Mouse (Mus musculus) embryonic fibroblast, embryonic 13.5 days (primary cell): ENCODE results near the gene Atp8b2. TPM values are rescaled to one million over a fixed set of nuclear protein-coding genes. Genes with fewer than 3 reads are reported as not detected.

ENCODE experiments used
- H3K27ac ChIP-seq: 2 replicates; pipeline ENCODE4 v1.5.1; 2012; ENCODE audit warnings: low read length, control low read depth, inconsistent platforms; ENCODE audit not compliant: insufficient read depth
- H3K4me1 ChIP-seq: 2 replicates; pipeline ENCODE4 v1.6.1; 2011; ENCODE audit warnings: low read length; ENCODE audit not compliant: control insufficient read depth, insufficient read depth
- H3K4me3 ChIP-seq: 2 replicates; pipeline ENCODE4 v1.5.1; 2011; ENCODE audit warnings: mild to moderate bottlenecking, control low read depth, low read length; ENCODE audit not compliant: insufficient read depth
- CTCF ChIP-seq: IDR thresholded peaks from 2 replicates; pipeline ENCODE4 v1.5.1; 2011; ENCODE audit warnings: mild to moderate bottlenecking, control low read depth, low read length, moderate library complexity, borderline replicate concordance; ENCODE audit not compliant: insufficient read depth
- POLR2A ChIP-seq: IDR thresholded peaks from 2 replicates; pipeline ENCODE4 v1.6.1; 2011; ENCODE audit warnings: low read depth, mild to moderate bottlenecking, control low read depth, low read length, moderate library complexity
- polyA plus RNA-seq: library from polyadenylated mRNA; stranded (reverse); fragments of >200 nt; gene quantifications from 2 replicates; pipeline ENCODE4 v1.2.4, GENCODE M21; 2011; ENCODE audit warnings: low read depth; ENCODE audit not compliant: missing spikeins, insufficient read length

Atp8b2 gene
- 109 and 120 TPM in 2 replicates for polyA plus RNA-seq

DNA sequence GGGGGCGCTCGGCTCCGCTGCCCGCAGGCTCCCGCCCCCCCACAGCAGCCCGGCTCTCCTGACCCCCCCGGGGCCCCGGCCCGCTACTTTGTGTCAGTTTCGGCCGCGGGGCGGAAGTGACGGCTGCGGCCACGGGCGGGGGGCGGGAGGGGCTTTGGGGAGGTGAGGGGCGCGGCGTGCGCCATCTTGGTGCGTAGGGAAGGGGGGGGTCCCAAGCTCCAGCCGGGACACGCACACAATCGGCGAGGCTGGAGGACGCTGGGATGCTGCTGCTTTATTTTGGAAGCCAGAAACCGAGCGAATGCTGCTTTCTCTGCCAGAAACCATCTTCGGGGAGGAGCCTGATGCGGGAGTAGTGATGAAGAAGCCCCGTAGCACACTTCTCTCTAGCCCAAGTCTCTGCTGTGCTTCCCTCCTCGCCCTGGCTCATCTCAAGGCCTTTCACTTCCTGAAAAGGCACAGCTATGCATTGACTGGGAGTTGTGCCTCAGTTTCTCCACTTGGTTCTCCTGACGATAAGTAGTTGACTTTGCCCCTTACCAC is at the start of gene Atp8b2:
Gene Atp8b2, minus strand, starts transcription at position 288 of the 543 bp plus-strand sequence.
- peak within 1 kb of the TSS; percentile 96 for H3K27ac ChIP-seq
- peak within 1 kb of the TSS; percentile 97 for H3K4me3 ChIP-seq
- peak; percentile 93 for TF ChIP-seq POLR2A
- TF ChIP-seq CTCF: no peak
- H3K4me1 ChIP-seq: peaks cover 9% of the 10 kb centered on the region; the same call in 1 of the 2 replicates

- H3K27ac ChIP-seq: no peak overlapping the region; the same call in 1 of the 2 replicates
- H3K4me1 ChIP-seq: peaks cover 7% of the 10 kb centered on the region; the same call in 1 of the 2 replicates
- TF ChIP-seq CTCF: no peak
- TF ChIP-seq POLR2A: no peak
- no peak overlapping the region for H3K4me3 ChIP-seq
Measured at GRCm38 (mm10) chr3:90010291-90010690, 47.0 kb upstream of the Atp8b2 start.

DNA sequence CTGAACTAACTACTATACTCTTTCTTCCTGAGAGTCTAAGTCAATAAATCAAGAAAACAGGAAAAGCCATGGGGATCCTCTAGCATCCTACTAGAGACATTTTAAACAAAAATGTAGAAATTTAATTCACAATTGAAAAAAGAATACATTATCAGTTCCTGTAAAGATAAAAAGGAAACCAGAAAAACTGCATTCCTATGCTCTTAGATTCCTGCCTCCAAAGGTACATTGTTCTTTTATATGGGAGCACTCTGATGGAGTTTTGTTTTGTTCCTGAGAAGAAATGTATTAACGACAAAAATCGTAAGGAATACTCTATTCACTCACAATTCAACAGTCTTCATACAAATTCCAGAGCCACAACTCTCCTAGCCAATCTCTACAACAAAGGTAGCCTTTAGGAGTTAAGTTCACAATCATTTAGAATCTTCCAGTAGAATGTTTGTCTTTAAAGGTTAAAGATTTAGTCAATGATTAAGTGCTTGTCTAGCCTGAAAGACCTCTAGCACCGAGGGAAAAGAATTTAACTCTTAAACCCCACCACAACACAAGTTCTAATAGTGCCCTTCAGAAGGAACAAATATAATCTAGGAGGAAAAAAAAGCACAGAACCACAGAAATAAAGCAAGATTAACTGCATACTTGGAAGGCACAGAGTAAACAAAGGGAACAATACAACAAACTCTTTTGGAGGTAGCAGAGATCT is 40.9 kb upstream of the Atp8b2 start:
- TF ChIP-seq CTCF: no peak
- TF ChIP-seq POLR2A: no peak
- Histone ChIP-seq H3K27ac (no peak overlapping the region), H3K4me3 (no peak overlapping the region), H3K4me1 (peaks cover 5% of the 10 kb centered on the region)

- H3K4me3 ChIP-seq: no peak overlapping the region; the same call in 1 of the 2 replicates
- TF ChIP-seq CTCF: no peak
- no peak for TF ChIP-seq POLR2A
- H3K27ac ChIP-seq: peak overlapping the region; percentile 70
- H3K4me1 ChIP-seq: peaks cover 7% of the 10 kb centered on the region
Measured at GRCm38 (mm10) chr3:89999830-90000229, 36.5 kb upstream of the Atp8b2 start.

DNA sequence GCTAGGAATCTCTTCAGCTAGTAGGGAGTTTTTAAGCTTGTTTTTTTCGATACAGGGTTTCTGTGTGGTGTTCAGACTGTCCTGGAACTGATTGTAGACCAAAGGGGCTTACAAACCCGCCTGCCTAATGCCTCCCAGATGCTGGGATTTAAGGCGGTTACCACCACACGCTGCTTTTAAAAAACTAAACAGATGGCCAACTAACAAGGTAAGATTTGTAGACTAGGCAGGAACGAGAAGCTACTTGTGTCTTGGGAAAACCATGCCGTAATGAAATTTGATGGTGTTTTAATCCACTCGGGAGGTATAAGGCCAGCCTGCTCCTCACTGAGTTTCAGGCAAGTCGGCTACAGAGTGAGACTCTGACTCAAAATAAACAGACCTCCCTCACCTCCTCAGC is 35.8 kb upstream of the Atp8b2 start:
- no peak for TF ChIP-seq CTCF
- no peak for TF ChIP-seq POLR2A
- H3K4me3 ChIP-seq: peak overlapping the region; percentile 85
- H3K27ac ChIP-seq: peak overlapping the region; percentile 70
- peaks cover 7% of the 10 kb centered on the region for H3K4me1 ChIP-seq

- H3K4me1 ChIP-seq: peaks cover 7% of the 10 kb centered on the region
- peak within 1 kb of the TSS; percentile 85 for H3K4me3 ChIP-seq
- H3K27ac ChIP-seq: peak within 1 kb of the TSS; percentile 70
- TF ChIP-seq CTCF (no peak), POLR2A (peak; percentile 71)
Measured at GRCm38 (mm10) chr3:89998612-89999054, 35.3 kb upstream of the Atp8b2 start, which contains the start of gene Hax1. Gene Hax1 (minus strand): TSS chr3:89998780.

- Histone ChIP-seq H3K4me1 (peaks cover 7% of the 10 kb centered on the region), H3K27ac (peak overlapping the region; percentile 62), H3K4me3 (peak overlapping the region; percentile 85)
- TF ChIP-seq CTCF: no peak
- 0 out of 2 replicates have a peak, but pooled peaks have one; percentile 16 for TF ChIP-seq POLR2A
Measured at GRCm38 (mm10) chr3:89997791-89998495, 34.6 kb upstream of the Atp8b2 start.

DNA sequence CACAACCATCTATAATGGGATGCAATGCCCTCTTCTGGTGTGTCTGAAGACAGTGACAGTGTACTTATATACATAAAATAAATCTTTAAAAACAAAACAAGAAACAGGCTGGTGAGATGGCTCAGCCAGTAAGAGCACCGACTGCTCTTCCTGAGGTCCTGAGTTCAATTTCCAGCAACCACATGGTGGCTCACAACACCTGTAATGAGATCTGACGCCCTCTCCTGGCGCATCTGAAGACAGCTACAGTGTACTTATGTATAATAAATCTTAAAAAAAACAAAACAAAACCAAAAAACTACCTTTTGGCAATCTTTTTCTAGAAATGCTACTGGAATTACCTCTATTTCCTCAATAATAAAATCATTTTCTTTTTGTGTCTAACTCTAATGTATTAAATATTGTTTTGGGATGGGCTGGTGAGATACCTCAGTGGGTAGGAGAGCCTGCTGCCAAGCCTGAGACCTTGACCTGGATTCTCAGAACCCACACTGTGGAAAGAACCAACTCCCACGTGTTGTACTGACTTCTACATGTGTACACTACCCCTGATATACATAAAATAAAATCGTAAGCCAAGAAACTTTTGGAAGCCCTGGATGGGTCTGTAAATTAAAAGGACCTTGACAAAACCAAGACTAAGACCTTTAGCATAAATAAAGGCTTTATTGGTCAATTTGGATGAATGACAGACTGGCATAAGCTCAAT is 31.7 kb upstream of the Atp8b2 start:
- H3K4me1 ChIP-seq: peaks cover 7% of the 10 kb centered on the region
- no peak overlapping the region for H3K27ac ChIP-seq

GRCm38 (mm10) chr3:89987822-89988221 is 24.5 kb upstream of the Atp8b2 start:
- no peak overlapping the region for H3K4me3 ChIP-seq
- TF ChIP-seq POLR2A (no peak), CTCF (no peak)
- no peaks in the 10 kb centered on the region for H3K4me1 ChIP-seq

More for the DNA sequence above, 31.7 kb upstream of the Atp8b2 start:
- TF ChIP-seq CTCF (no peak), POLR2A (no peak)
- H3K4me3 ChIP-seq: no peak overlapping the region

More at GRCm38 (mm10) chr3:89987822-89988221, 24.5 kb upstream of the Atp8b2 start:
- H3K27ac ChIP-seq: no peak overlapping the region
